Mouse (Mus musculus) left cerebral cortex, adult 18-20 months (tissue): ENCODE data around the gene Pitpnc1. TPM values are rescaled to one million over a fixed set of nuclear protein-coding genes. Genes with fewer than 3 reads are reported as not detected.
A peak's percentile ranks its signal among the peaks of the same experiment; 100 is the strongest.

Experiments
- DNase-seq, 2 experiments: peaks; one replicate each; pipeline ENCODE4 v3.0.0; 2021 to 2022; ENCODE audit warnings: low spot score in 2 of 2, mixed read lengths in 1 of 2
- total RNA-seq, 2 experiments: library from RNA; stranded (reverse); gene quantifications; 2 replicates each; pipeline ENCODE4 v1.2.3; 2021

The Pitpnc1 gene
- total RNA-seq, 2 experiments from 2014 or later: 48.5 to 51.7 TPM

GRCm38 (mm10) chr11:107248753-107249152 is 221.7 kb downstream of the Pitpnc1 start:
- no peak for DNase-seq

- DNase-seq: no peak
Observed at GRCm38 (mm10) chr11:107245657-107246056, 224.8 kb downstream of the Pitpnc1 start.

DNA sequence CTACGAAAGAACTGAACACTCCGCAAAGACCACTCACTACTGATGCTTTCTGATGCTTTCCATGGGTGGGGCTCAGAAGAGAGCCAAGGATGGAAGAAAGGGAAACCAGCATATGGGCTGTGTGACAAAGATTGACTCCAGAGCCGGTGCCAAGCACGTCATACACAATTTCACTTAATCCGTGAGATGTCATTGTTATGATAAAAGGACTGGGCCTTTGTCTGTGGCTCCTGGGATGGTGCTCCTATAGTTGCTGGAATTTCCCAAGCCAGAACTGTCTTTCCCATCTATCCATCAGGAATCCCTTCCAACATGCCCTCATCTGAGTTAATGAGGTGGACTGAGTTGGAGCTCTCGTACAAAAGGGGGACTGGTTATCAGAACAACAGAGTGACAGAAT is 227.4 kb downstream of the Pitpnc1 start:
- DNase-seq: no peak

DNA sequence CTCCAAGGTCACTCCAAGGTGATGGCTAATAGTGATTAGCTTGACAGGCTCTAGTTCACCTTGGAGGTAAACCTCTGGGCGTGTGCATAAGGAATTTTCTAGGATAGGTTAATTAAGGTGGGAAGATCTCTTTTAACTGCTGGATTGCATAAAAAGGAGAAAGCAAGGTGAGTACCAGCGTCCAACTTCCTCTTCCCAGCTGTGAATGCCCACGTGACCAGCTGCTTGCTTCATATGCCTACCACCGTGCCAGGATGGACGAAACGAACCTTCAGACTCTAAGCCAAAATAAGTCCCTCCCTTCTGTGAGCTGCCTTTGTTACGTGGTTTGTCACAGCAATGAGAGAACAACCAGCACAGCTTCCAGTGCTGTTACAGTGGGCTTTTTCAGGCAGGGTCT is 228.8 kb downstream of the Pitpnc1 start:
- no peak for DNase-seq

DNA sequence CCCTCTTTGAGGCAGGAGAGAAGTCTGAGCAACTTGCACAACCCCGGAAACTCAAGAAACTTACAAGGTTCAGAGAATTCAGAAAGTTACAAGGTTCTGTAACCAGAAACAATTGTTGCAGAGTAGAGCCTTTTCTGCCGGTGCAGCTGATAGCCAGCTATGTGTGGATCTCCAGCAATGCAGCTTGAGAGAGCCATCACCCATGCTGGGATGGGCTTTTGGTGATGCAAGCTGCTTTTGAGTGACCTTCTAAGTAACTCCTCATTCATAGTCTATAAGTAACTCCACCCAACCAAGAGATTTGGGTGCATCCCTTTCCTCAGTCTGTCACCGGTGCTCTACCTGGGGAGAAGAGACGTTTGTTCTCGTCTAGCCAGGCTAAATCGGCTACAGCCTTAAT is 232.0 kb downstream of the Pitpnc1 start:
- no peak for DNase-seq

DNA sequence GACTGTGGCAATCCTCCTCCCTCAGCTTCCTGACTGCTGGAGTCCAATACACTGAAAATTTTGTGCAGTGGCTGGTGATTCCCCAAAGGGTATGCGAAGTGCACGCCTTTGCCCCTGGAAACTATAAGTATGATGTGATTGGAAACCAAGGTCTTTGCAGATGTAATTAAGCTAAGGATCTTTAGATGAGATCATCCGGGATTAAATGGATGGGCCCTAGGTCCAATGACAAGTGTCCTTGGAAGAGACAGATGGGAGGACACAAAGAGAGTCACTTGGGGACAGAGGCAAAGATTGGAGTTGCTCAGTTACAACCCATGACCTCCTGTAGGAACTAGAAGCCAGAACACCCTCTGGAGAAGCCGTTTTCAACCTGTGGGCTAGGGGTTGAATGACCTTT is 233.0 kb downstream of the Pitpnc1 start:
- no peak for DNase-seq

DNA sequence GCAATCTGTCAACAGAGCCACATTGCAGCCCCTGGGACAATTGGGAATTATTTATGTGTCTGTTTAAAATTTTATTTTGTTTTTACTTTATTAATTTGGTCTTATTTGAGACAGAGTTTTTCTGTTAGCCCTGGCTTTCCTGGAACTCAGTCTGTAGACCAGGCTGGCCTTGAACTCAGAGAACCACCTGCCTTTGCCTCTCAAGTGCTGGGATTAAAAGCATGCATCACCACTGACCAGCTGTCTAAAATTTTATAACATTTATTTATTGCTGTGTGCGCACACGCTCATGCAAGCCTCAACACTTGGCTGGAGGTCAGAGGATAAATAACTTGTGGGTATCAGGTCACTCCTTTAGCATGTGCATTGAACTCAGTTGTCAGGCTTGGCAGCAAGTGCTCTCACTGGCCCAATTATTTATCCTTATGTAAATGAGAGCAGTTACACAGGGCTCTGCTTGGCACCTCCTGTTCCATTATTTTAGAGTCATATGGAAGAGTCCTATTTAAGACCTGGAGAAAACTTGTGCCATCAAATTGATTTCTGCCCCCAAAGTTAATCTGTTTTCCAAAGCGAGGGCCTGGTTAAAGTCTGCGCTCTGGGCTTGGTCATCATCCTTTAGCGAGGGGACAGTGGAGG is 237.1 kb downstream of the Pitpnc1 start:
- no peak for DNase-seq

DNA sequence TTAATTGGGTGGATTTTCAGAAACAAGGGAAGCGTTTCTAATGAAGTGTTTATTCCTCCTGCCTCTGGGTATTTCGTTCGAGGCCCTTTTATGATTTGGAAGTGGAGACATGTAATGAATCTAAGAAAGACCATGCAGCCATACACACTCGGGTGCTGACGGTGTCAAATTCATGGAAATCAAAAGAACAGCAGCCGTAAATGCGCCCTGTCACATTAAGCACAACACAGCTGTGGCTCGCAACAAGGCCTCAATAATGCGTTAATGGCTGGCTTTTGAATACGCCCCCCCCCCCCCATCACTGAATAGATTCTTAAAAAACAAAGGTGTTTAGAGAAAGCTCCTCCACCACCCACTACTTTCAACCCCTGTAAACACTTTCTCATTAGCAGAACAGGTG is 240.4 kb downstream of the Pitpnc1 start:
- DNase-seq: no peak

GRCm38 (mm10) chr11:107226431-107226830 is 244.1 kb downstream of the Pitpnc1 start:
- no peak for DNase-seq

- DNase-seq: no peak
Observed at GRCm38 (mm10) chr11:107226013-107226412, 244.5 kb downstream of the Pitpnc1 start.

- no peak for DNase-seq
Observed at GRCm38 (mm10) chr11:107225301-107225700, 245.2 kb downstream of the Pitpnc1 start.

DNA sequence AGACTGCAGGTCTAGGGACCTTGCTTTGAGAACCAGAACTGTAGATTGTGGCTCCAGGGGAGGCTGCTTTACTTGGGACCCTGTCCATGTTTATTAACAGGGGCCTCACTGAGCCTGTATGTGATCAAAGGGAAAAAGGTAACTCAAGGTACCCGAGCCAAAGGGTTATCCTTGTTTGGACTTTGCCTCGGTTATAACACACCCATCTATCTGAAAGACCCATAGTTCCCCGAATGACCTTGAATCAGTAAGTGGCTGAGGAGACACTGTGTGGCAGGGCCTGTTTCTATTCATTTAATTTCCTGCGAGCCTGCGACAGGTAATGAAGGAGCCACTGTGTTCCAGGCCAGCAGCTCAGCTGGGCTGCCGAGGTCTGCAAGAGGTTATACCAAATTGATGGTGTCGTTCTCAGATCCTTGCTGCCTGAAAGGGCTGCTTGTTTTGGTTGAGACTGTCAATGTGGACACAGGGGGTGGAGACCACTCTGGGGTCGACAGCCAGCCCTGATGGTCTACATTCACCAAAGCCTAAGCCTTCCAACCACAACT is 246.8 kb downstream of the Pitpnc1 start:
- no peak for DNase-seq

GRCm38 (mm10) chr11:107223169-107223561 is 247.3 kb downstream of the Pitpnc1 start:
- DNase-seq: no peak

DNA sequence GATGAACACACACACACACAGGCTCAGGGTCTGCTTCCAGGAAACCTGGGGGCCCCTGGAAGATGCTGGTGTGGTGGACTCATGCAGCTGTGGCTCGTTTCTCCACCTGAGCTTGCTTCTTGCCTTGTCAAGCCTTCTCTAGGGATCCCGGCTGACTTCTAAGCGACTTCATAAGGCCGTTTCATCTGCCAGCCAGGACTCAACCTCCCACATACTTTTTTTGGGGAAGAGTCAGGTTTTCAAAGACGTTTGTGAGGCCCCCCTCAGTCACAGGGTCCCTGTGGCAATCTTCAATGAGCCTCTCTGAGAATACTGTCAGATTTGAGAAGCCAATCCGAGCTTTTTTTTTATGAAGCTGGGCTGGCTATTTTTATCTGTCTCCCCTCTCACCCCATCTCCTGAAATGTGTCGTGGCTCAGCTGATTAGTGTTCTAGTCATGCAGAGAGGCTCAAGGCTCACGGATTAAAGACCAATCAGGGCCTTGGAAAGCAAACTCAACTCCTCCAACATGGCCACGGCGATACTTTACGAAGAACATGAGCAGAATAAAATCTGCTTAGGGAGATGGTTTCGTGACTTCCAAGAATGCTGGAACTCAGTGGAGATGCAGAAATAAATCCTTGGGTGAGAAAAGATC is 247.8 kb downstream of the Pitpnc1 start:
- no peak for DNase-seq

DNA sequence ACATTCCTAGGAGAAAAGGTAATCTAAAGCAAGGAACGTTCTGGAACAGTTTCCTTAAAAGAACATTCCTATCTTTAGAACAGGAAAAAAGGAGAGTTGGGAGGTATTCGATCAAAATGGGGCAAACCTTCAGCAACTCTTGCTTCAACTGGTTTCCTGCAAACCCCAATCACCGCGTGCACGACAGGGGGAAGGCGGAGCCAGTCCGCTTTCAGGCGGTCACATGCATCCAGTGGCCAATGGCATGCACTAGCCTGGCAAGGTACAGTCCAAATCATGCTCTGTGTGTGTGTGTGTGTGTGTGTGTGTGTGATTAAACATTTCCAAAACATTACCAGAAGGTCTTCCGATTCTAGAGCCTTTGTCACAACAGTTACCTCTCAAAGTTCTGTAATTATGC is 255.4 kb downstream of the Pitpnc1 start:
- DNase-seq: no peak

- DNase-seq: no peak
Observed at GRCm38 (mm10) chr11:107213745-107214144, 256.8 kb downstream of the Pitpnc1 start.

DNA sequence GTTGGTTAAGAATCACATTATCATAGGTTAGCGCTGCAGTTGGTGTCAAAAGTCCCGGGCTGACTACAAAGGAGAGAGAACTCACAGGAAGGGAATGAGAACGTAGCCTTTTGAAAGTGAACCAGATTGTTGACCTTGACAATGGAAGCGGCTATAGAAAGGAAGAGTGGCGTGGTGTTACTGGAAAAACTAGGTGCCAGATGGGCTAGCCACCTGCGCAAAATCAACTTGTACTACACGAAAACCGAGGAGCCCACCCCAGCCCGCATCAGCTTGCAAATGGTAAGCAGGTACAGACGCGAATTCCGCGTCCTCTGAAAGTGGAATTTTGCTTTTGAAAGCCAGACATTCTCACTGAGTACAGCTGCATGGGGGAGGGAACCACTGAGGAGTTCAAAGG is 260.7 kb downstream of the Pitpnc1 start:
- DNase-seq: no peak

GRCm38 (mm10) chr11:107201773-107202172 is 268.7 kb downstream of the Pitpnc1 start:
- no peak for DNase-seq

GRCm38 (mm10) chr11:107199281-107199680 is 271.2 kb downstream of the Pitpnc1 start:
- no peak for DNase-seq

GRCm38 (mm10) chr11:107195334-107195733 is 275.2 kb downstream of the Pitpnc1 start:
- no peak for DNase-seq

DNA sequence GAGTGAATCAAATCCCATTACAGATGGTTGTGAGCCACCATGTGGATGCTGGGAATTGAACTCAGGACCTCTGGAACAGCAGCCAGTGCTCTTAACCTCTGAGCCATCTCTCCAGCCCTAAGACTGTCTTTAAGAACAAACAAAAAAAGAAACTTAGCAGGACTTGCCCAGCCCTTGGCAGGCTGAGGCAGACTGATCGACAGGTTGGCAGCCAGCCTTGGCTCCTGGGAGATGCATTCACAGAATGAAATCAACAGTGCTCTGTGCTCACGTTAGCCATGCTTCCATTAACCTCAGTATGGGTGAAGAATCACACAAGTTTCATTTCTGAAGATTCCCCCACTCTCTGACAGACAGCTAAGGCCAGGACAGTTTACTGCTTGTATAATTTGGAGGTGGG is 280.1 kb downstream of the Pitpnc1 start:
- no peak for DNase-seq

- DNase-seq: peak; percentile 97 to 99
Observed at GRCm38 (mm10) chr11:107188565-107189552, 281.6 kb downstream of the Pitpnc1 start, which contains the start of gene Nol11. Gene Nol11 (minus strand): TSS chr11:107189381.
